Mouse (Mus musculus) fibroblast of lung, adult 2 months (primary cell): ENCODE measurements around the gene H2-T3.
"Not testable (repeated sequence)": the region's sequence is repeated elsewhere in the genome, so short reads cannot be mapped to it uniquely, and the experiment has no call there.

Experiments
- DNase-seq: peaks from one replicate; pipeline ENCODE4 v3.0.0-alpha.2; 2011; ENCODE audit warnings: low read depth

Gene H2-T3

DNA sequence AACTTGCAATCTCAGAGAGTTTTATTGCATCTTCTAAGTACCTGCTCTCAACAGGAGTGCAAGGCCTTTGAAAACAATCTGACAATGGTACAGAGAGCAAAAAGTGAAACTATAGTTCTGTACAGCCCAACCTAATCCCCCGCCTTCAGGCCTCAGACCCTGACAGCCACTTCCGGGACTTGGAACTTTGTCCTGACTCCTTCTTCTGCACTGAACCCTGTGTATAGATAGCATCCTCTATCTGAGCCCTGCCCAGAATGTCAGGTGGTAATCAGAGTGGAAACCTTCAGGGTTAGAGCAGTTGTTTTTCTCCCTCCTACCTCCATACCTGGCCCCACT lies at the start of gene H2-T3:
TSS of gene H2-T3 (minus strand) at position 119 of the 339 bp plus-strand sequence.
- DNase-seq, result no peak

DNA sequence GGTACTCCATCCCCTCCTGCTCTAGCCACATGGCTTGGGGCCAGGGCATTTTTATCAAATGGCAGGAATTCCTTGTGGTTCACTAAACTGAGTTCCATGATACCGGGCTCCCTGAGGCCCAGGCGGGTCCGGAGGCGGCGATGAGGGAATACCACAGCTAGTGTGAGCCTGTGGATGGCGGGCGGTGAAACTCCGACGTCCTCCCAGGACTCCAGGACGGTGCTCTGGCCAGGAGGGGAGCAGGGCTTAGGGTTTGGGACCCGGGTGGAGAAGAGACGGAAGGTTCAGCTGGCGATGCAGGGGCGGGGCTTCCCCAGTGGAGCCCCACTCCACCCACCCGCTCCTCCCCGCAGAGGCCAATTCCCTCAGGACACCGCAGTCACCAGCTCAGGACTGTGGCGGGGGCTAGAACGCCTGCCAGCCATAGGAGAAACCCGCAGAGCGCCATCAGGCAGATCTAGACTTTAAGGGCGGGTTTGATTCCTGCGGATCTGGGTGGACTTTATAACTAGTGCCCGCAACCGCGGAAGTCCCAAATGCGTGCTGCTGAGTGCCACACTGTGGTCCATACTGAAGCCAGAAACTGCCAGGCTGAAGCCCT lies 47.3 kb upstream of the H2-T3 start:
- peak; percentile 20 for DNase-seq

DNA sequence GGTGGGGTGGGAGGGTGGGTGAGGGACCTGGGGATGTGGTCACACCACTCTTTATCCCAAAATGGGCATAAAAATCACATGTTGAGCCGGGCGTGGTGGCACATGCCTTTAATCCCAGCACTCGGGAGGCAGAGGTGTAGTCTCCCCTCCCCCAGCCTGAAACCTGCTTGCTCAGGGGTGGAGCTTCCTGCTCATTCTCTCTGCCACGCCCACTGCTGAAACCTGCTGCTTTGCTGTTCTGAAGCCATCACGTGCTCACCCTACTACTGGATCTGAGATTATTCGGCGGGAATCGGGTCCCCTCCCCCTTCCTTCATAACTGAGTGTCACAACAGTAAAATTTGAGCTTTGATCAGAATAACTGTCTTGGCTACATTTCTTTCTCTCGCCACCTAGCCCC lies 45.2 kb upstream of the H2-T3 start:
- not testable (repeated sequence) for DNase-seq

DNA sequence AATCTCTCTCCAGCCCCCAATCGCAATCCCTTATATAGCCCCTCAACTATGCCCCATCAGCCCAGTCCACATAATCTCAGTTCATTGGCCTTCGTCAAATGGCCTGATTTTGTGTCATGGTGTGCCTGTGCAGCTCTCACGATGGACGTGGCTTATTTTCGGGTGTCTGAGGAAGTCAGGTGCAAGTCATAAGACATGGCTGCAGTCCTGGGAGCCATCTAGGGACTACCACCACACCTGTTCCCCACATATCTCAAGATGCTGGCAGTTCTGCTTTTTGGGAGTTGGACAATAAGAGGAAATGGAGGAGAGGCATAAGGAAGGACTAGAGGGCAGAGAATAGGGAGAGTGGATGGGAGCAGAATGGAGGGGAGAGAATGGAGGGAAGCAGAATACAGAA lies 43.5 kb upstream of the H2-T3 start:
- no peak for DNase-seq

DNA sequence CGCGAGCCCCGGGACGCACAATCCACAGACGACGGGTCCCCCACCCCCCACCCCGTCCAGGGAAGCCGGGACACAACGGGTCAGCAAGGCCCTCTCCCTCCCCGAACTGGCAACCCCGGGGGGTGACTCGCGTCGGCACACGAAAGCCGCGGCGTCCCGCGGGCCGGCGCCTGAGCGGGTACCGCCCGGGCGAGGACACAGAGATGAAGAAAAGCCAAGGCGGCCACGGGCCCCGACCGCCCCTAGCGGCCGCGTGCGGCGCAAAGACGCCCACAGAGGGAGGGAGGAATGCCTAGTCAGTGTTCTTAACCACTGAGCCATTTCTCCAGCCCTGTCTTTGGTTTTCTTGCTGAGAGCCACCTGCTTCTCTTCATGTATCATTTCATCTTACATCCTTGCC lies 41.2 kb upstream of the H2-T3 start:
- DNase-seq, result peak; percentile 82

DNA sequence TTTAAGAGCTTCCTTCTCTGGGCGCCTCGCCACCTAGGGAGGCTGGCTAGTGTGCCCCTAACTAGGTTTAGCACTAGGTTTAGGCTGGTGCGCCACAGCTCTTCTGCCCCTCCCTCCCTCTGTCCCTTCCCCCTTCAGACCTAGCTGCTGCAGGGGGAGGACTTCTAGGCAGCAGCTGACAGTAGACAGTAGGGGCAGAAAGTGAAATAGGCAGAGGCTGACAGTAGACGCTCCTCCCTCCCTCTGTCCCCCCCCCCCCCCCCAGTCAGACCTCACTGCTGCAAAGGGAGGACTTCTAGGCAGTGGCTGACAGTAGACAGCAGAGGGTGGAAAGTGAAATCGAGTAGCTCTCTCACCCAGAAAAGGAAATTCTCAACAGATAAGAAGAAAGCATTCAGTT lies 39.0 kb upstream of the H2-T3 start:
- DNase-seq, result no peak

DNA sequence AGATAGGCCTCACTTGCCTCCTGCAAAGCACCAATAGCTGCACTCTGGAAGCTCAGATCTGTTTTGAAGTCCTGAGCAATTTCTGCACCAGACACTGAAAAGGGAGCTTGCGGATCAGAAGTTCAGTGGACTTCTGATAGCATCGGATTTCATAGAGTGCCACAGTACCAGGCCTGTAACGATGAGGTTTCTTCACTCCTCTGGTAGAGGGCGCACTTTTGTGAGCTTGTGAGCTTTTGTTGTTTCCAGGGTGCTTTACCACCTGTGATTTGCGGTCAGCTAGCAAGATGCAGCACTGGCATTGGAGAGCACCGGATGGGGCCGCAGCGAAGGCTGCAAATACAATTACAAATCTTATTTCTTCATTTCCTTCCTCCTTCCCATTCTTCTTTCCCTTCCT lies 36.8 kb upstream of the H2-T3 start:
- DNase-seq, result no peak

DNA sequence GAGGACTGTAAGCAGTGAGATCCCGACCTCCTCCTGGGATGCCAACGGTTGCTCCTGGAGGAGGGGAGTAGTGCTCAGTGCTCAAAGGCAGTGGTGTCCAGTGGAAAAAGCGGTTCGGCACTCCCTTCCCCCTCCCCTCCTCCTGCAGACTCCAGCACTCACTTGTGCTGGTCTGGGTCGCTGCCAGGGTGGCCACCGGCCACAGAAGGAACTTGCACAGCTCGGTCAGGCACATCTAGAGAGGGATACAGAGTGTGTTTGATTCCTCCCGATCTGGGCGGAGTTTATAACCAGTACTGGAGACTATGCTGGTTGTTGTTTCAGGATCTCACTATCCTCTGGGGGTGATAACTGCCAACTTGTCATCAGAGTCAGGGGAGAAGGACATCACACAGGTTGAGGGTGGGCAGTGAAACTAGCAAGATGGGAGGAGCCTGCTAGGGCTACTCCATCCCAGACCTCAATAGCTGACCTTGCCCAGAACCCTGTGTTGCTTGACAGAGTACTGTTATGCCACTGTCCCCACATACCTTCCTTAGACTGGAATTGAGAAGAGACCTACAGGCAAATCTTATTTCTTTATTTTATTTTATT lies 35.2 kb upstream of the H2-T3 start:
- DNase-seq, result no peak

DNA sequence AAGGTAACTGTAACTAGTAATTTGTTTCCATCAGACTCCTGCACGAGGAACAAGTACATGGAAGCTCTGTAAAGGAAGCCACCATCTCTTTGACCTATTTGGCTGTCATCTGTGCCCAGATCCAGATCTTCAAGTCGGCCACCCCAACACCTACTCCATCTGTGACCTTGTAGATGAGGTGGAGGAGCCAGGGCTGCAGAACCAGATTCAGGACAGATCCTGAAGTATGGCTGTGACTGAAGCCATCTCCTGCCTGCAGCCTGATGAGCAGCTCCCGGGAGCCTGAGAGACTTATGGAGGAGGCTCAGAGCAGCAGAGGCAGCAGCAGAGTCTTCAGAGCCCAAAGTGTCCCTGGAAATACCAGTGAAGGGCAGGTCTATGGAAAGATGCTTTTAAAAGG lies 34.4 kb upstream of the H2-T3 start:
- no peak for DNase-seq

DNA sequence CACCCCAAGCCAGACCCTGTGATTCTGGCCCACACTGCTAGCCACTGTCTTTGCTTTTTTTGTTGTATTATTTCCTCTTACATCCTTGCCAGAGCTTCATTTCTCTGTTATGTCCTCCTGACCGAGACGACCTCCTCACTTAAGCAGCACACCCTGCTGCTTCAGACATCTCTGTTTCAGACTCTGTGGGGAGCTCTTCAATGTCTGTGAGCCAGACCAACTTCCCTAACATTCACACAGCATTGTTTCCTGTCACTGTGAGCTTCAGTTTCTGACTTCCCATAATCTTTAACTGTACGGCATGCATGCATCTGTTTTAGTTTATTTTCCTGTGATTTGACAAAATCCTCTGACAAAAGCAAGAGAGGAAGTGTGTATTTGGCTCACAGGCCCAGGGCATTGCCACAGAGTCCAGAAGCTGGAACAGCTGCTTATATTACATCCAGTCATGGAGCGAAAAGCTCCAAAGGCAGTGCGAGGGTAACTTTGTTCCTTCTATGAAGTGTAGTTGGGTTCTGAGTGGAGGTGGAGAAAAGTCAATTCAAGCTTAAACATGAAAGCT lies 28.6 kb upstream of the H2-T3 start:
- DNase-seq, result no peak

DNA sequence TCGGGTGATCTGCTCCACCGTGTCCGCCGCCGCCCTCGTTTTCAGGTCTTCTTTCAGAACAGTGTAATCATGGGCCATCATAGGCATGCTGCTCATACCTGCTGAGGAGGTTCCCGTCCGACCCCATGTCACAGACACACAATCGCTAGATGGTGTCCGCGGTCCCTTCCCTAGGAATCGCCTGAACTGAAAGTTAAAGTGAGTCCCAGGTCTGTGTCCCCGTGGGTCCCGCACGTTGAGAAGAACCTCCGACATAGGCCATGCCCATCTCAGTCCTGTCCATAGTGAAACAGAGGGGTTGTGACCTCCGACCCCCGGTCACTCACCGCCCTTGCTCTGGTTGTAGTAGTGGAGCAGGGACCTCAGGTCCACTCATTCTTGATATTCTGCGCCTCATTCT lies 25.5 kb upstream of the H2-T3 start:
- DNase-seq, result no peak

DNA sequence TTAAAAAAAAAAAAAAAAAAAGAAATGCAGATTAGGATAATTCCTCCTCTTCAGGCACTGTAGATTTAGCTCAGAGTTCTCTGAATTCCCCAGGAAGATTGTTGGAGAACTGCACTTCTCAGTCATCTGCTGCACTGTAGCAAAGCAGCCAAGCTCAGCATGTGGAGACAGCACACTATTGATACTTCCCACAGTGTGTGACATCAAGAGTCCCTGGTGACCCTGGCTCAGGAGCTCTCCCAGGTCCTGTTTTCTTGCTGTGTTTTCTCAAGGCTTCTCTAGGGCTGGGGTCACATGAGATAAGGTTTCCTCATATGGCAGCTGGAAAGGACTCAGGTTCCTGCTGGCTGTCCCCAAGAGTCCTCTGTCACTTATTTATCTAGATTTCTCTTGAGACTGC lies 16.8 kb upstream of the H2-T3 start:
- DNase-seq, result no peak

DNA sequence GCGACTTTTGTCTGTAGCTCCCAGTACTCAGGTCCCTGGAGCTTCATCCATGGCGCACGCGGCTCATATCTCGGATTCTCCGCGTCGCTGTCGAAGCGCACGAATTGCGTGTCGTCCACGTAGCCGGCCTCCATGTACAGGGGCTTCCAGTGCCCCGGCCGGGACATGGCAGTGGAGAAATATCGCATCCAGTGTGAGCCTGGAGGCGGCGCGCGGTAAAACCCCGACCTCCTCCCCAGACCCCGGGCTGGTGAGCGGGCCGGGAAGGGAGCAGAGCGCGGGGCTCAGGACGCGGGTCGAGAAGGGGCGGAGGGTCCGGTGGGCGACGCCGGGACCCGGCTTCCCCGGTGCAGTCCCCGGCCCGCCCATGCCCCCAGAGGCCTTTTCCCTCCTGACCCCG lies 15.8 kb upstream of the H2-T3 start:
- no peak for DNase-seq

DNA sequence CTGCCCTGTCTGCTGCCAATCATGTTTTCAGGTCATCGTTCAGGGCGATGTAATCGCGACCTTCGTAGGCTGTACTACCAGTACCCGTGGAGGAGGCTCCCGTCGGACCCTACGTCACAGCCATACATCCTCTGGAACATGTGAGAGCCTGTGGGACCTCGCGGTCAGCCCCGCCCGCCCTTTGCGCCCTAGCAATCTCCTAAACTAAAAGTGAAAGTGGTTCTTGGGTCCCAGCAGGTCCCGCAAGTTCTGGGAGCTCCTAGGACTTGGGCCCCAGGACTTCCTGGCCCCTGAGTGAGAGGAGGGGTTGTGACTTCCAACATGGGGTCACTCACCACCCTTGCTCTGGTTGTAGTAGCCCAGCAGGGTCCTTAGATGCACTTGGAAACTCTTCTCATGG lies 15.4 kb upstream of the H2-T3 start:
- DNase-seq, result no peak

DNA sequence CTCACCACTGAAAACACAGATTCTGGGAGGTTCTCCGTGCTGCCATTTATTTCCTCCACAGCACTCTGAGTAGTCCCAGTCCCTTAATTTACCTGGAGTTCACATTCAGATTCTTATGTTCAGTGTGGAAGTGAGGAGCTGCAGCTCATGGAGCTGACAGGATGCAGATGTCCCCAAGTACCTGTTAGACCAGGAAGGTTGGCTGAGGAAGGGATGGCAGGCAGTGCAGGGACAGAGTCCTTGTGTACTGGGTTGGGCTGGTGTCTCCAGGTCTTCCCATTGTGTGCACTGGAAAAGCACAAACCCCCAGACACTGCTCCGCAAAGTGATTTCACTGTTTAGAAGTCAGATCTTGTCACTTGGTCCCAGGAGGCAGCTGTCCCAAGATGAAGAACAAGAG lies 11.8 kb upstream of the H2-T3 start:
- DNase-seq, result no peak

DNA sequence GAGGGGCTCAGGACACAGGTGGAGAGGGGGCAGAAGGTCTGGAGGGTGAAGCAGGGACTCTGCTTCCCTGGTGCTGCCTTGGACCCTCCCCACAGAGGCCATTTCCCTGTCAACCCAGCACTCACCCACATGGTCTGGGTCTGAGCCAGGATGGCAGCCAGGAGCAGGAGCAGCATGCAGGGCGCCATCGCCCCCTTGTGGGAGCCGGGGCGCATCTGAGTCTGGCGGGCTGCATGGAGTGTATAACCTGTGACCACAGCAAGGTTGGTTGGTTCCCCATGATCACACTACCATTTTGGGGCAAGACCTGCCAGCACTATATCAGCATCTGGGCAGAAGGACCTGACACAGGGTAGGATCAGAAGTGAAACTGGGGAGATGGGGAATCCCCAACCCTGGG lies 8.2 kb upstream of the H2-T3 start:
- DNase-seq, result no peak

DNA sequence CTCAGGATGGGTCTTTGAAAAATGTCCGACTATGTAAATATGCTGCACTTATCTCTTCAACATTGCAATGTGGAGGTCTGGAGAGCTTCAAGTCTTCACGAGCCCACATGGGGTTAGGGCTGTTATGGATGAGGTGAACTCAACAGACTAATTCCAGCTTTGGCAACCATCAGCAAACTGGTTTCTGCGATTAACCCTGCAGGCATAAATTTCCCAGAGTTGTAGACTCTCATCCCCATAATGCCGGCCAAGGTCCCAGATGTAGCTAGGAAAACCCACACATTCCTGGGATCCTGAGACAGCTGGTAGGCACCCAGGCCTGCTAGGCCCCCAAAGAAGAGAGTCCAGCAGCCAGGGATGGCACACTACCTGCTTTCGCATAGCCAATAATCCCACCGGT lies 4.4 kb upstream of the H2-T3 start:
- no peak for DNase-seq

DNA sequence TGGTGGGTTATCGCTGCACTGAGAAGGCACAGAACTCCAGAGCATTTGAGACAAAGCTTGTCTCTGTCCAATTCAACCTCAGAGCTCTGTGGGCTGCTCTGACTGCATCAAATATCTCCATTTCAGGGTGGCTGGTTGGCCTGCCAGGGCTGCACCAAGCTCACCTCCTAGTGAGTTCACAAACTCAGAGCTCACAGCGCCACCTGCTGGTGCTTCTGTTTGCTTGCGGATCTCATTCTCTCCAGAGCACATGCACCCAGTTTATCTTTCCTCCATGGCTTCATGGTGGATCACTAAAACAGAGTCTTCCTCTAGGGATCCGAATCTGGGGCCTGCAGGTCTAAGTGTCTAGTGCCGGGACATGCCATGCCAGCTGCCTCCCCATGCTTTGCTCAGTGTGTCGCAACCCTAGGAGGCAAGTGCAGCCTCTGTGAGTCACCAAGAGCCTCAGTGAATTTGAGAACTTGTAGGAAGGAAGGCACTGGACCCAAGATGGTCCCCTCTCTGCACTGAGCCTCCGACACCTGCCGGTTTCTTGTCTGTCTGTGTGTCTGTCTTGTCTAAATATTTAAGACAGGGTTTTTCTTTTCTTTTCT lies 3.6 kb upstream of the H2-T3 start:
- DNase-seq, result peak; percentile 25

DNA sequence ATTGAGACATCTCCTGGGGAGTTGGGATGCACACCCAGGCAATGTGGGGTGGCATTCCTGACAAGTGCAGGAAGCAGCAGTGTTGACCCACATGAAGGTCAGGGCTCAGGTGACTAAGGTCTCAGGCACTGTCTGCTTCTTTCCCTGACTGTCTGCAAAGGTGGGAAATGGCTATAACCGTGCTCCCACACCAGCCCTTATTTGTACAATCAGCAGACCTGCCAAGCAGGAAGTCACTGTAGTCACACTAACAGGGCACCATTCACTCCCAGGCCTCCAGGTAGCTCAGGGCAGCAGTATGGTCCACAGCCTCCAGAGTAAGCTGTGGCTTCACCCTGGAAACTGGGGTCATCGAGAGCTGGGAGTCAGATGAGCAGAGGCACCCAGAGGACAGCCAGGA lies 2.3 kb upstream of the H2-T3 start:
- DNase-seq, result no peak

DNA sequence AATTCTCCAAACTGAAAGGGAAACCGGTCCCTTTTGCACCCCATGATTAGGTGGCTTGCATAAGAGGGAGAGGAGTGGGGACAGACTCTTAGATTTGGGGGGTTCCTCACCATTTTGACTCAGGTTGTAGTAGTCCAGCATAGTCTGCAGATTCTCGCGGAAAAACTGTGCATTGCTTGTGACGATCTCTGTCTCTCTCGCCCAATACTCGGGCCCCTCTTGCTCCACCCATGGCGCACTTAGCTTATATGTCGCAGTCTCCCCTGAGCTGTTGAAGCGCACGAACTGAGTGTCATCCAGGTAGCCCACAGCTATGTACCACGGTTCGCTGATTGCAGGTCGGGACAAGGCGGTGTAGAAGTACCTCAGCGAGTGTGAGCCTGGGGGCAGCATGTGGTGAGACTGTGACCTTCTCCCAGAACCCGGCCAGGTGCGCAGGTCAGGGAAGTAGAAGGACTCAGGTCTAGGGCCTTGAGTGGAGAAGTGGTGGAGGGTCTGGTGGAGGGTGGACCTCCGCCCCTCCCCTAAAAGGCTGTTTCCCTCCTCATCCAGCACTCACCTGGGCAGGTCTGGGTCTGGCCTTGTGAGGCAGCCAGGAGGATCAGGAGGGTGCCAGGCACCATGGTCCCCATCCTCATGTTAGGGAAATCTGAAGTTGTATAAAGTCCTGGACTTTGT lies 457 bp downstream of the H2-T3 start:
- DNase-seq, result no peak

DNA sequence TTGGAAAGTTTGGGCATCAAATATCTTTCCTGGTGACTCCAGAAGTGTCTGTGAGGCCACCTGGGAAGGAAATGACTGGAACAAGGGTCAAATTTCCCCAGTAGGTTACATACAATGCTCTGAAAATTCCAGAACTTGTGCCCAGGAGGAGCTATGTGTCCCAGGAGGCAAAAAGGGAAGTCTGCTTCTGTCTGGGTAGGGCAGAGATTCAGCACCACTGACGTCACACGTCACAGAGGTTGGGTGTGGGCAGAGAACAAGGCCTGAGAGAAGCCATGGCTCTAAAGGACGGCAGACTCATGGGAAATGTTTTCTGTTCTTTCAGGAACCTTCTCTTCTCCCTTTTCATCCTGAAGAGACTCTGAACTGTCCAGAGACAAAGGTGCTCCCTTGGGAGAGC lies 2.5 kb downstream of the H2-T3 start:
- no peak for DNase-seq

DNA sequence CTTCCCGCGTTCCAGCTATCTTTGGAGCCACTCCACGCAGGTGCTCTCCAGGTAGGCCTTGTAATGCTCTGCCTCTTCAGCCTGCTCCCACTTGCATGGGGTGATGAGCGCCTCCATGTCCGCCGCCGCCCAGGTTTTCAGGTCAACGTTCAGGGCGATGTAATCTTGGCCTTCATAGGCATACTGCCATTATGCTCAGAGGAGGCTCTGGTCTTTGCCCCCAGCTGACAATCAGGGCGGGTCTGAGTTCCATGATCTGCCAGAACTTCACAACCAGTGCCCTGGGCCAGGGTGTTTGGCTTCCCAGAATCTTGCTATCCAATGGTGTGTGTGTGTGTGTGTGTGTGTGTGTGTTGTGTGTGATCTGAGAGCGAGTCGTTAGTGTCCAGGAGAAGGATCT lies 7.9 kb downstream of the H2-T3 start:
- DNase-seq, result no peak

DNA sequence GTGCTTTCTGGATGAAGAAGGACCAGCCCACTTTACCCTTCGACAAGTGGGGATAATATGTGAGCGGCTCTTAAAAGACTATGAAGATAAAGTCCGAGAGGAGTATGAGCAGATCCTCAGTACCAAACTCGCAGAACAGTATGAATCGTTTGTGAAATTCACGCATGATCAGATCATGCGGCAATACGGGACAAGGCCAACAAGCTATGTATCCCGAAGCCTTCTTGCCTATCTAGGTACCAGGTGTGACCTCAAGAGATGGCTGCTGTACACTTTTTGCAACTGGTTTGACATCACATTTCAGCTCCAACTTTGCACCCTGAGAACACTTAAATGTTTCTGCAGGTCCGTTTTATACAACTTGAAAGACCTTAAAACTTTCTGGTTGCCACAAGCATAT lies 10.6 kb downstream of the H2-T3 start:
- DNase-seq, result not testable (repeated sequence)
